Mouse (Mus musculus) heart, postnatal 0 days (tissue): ENCODE measurements around the gene Foxc2. TPM values are rescaled to one million over a fixed set of nuclear protein-coding genes. Genes with fewer than 3 reads are reported as not detected.
"Not testable (repeated sequence)": the region's sequence is repeated elsewhere in the genome, so short reads cannot be mapped to it uniquely, and the experiment has no call there.

ENCODE experiments used
- ATAC-seq: fragments of 200-750 bp; cut with Nextera tagmentation; 2 replicates; pipeline ENCODE4 v1.8.0; 2017; ENCODE audit warnings: low read depth, moderate number of reproducible peaks, moderate library complexity; ENCODE audit not compliant: insufficient read depth
- DNase-seq: peaks from one replicate; pipeline ENCODE4 v3.0.0-alpha.2; 2016; ENCODE audit warnings: low spot score
- H3K27ac ChIP-seq: fragments of 300-500 bp; sonication (generic); 2 replicates; pipeline ENCODE4 v1.5.1; 2014; ENCODE audit warnings: low read depth, mild to moderate bottlenecking
- H3K27me3 ChIP-seq: fragments of 300-500 bp; sonication (generic); 2 replicates; pipeline ENCODE4 v1.6.1; 2014; ENCODE audit warnings: low read length, mixed read lengths; ENCODE audit not compliant: control insufficient read depth, insufficient read depth
- H3K36me3 ChIP-seq: fragments of 300-500 bp; sonication (generic); replicated peaks from 2 replicates; pipeline ENCODE4 v1.6.1; 2014; ENCODE audit warnings: low read length, mixed read lengths; ENCODE audit not compliant: control insufficient read depth, insufficient read depth
- H3K4me1 ChIP-seq: fragments of 300-500 bp; sonication (generic); 2 replicates; pipeline ENCODE4 v1.6.1; 2014; ENCODE audit warnings: antibody characterized with exemption; ENCODE audit not compliant: control insufficient read depth, insufficient read depth
- H3K4me2 ChIP-seq: fragments of 300-500 bp; sonication (generic); 2 replicates; pipeline ENCODE4 v1.6.1; 2014; ENCODE audit warnings: low read depth, mild to moderate bottlenecking, low read length, moderate library complexity
- H3K4me3 ChIP-seq: fragments of 300-500 bp; sonication (generic); 2 replicates; pipeline ENCODE4 v1.5.1; 2014; ENCODE audit warnings: low read depth, low read length
- H3K9ac ChIP-seq: fragments of 300-500 bp; sonication (generic); replicated peaks from 2 replicates; pipeline ENCODE4 v1.6.1; 2014; ENCODE audit warnings: low read depth, low read length, mixed read lengths
- H3K9me3 ChIP-seq: fragments of 300-500 bp; sonication (generic); replicated peaks from 2 replicates; pipeline ENCODE4 v1.6.1; 2016; ENCODE audit warnings: low read length; ENCODE audit not compliant: control insufficient read depth
- CTCF ChIP-seq: IDR thresholded peaks from 2 replicates; pipeline ENCODE4 v1.5.1; 2016; ENCODE audit warnings: antibody characterized with exemption, control low read depth, low read depth
- EP300 ChIP-seq: IDR thresholded peaks from 2 replicates; pipeline ENCODE4 v1.6.1; 2016; ENCODE audit warnings: antibody characterized with exemption, low read depth
- WGBS: fragments of 180-500 bp; shearing (Covaris S2); extraction: QIAGEN DNeasy Blood & Tissue Kit; methylation state at CpG from one replicate; pipeline ENCODE4 v1.1.7; 2014; 5-methylcytosine and 5-hydroxymethylcytosine counted together
- polyA plus RNA-seq: library from polyadenylated mRNA; unstranded; fragments of >200 nt; fragmentation: Nextera tagmentation; extraction: Ambion mirVana; gene quantifications from 2 replicates; pipeline ENCODE4 v1.2.1, GENCODE M21; 2015
- total RNA-seq: library from RNA; depleted of rRNA; stranded (reverse); fragments of >200 nt; gene quantifications from 2 replicates; pipeline ENCODE4 v1.2.3, GENCODE M21; 2014; ENCODE audit warnings: low replicate concordance

Gene Foxc2
- total and polyA plus RNA-seq, 2 experiments from 2014 or later, result 2.5 to 6.6 TPM

DNA sequence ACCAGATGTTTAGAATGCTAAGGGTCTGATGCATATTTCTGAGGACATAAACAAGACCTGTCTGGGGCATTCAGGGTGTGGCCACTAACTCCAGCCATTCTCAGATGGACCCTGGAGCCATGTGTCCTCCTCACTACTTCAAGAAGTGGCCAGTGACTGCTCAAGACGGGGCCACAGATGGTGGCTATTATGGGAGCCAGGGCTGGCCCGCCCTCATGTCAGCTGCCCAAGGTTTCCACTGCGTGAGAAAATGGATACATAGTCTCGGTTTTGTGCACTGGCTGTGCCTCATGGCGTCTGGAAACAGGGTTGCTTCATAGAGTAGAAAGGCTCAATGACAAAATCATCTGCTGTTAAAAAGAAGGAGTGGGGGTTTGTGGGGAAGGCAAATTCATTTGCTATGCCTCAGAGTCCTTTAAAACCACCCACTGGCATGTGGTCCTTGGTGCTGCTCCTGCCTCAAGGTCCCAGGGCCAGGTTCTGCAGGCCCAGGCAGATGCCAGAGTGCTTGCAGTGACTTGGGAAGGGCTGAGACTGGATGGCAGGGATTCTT lies 17.1 kb downstream of the Foxc2 start:
- 81% methylated on average over 5 of the region's 5 CpGs for WGBS
- peaks cover 36% of the 10 kb centered on the region for H3K27me3 ChIP-seq
- no peak for DNase-seq
- no peaks in the 10 kb centered on the region; the same call in 1 of the 2 replicates for H3K36me3 ChIP-seq
- TF ChIP-seq EP300 (no peak), CTCF (no peak)
- H3K27ac ChIP-seq, result no peak overlapping the region
- no peak for ATAC-seq
- H3K9ac ChIP-seq, result no peak overlapping the region
- peaks cover 6% of the 10 kb centered on the region for H3K9me3 ChIP-seq
- H3K4me2 ChIP-seq, result no peak overlapping the region
- H3K4me1 ChIP-seq, result peaks cover 12% of the 10 kb centered on the region; the same call in 1 of the 2 replicates
- H3K4me3 ChIP-seq, result no peak overlapping the region

DNA sequence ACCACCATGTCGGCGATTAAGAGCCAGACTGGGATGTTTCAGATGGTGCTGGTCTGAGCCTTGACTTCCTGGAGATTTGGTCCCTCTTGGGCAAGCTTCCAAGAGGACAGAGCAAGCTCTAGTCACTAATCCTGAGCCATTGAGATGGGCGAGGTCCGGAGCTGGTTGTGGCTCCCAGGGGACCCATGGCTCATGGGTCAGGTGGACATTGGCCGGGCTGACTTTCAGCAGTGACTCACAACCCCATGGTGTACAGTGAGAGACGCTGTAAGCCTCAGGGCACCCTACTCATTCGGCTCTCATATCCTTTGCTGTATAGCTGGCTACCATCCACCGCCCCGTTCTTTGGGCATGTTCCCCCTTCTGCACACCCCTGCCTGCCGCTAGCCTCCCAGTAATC lies 18.1 kb downstream of the Foxc2 start:
- no peak overlapping the region for H3K4me3 ChIP-seq
- TF ChIP-seq EP300 (no peak), CTCF (no peak)
- H3K27me3 ChIP-seq, result peaks cover 26% of the 10 kb centered on the region
- 83% methylated on average over 10 of the region's 10 CpGs for WGBS
- H3K36me3 ChIP-seq, result no peaks in the 10 kb centered on the region; the same call in 1 of the 2 replicates
- H3K4me2 ChIP-seq, result no peak overlapping the region
- ATAC-seq, result no peak
- no peak overlapping the region for H3K27ac ChIP-seq
- no peak for DNase-seq
- H3K9me3 ChIP-seq, result peaks cover 9% of the 10 kb centered on the region
- peaks cover 7% of the 10 kb centered on the region; the same call in 1 of the 2 replicates for H3K4me1 ChIP-seq
- H3K9ac ChIP-seq, result no peak overlapping the region

- Histone ChIP-seq H3K9me3 (peaks cover 9% of the 10 kb centered on the region), H3K27me3 (peaks cover 22% of the 10 kb centered on the region), H3K4me2 (no peak overlapping the region), H3K9ac (no peak overlapping the region), H3K36me3 (no peaks in the 10 kb centered on the region; the same call in 1 of the 2 replicates), H3K27ac (no peak overlapping the region), H3K4me3 (no peak overlapping the region), H3K4me1 (peaks cover 7% of the 10 kb centered on the region; the same call in 1 of the 2 replicates)
- no peak for DNase-seq
- no peak for ATAC-seq
- 86% methylated on average over 11 of the region's 11 CpGs for WGBS
- no peak for TF ChIP-seq CTCF
Observed at GRCm38 (mm10) chr8:121134512-121134911, 18.5 kb downstream of the Foxc2 start.

DNA sequence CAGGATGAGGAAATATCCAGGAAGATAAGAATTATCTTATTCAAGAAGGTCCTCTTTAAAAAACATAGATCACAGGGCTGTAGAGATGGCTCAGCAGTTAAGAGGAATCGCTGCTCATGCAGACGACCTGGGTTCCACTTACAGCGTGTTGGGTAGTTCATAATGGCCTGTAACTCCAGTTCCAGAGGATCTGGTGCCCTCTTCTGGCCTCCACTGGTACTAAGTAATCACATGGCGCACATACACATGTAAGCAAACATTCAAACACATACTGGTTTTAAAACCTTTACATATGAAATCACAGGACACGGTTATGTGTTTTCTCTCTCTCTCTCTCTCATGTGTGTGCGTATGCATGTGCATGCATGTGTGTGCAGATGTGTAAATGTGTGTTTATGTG lies 20.9 kb downstream of the Foxc2 start:
- WGBS, result 88% methylated on average over 6 of the region's 6 CpGs
- H3K4me2 ChIP-seq, result no peak overlapping the region
- no peak for DNase-seq
- H3K4me1 ChIP-seq, result peaks cover 7% of the 10 kb centered on the region; the same call in 1 of the 2 replicates
- TF ChIP-seq EP300 (no peak), CTCF (no peak)
- no peak overlapping the region for H3K27ac ChIP-seq
- H3K36me3 ChIP-seq, result no peaks in the 10 kb centered on the region; the same call in 1 of the 2 replicates
- H3K9me3 ChIP-seq, result peaks cover 9% of the 10 kb centered on the region
- H3K9ac ChIP-seq, result no peak overlapping the region
- H3K4me3 ChIP-seq, result no peak overlapping the region
- H3K27me3 ChIP-seq, result peaks cover 3% of the 10 kb centered on the region; the same call in 1 of the 2 replicates
- ATAC-seq, result no peak

GRCm38 (mm10) chr8:121145457-121146134 lies 29.6 kb downstream of the Foxc2 start:
- not testable (repeated sequence) for H3K4me2 ChIP-seq, ATAC-seq, H3K4me1 ChIP-seq, H3K4me3 ChIP-seq, DNase-seq, H3K36me3 ChIP-seq, H3K27me3 ChIP-seq, H3K9me3 ChIP-seq, H3K27ac ChIP-seq, H3K9ac ChIP-seq
- 61% methylated on average over 4 of the region's 6 CpGs for WGBS
